Mouse (Mus musculus): ENCODE data around the gene Crispld2. TPM values are rescaled to one million over a fixed set of nuclear protein-coding genes. Genes with fewer than 3 reads are reported as not detected.

The Crispld2 gene
- total and polyA plus RNA-seq, 3 experiments, result 1.7 to 2.2 TPM; not detected in 1

- no peak overlapping the region for H3K9ac ChIP-seq (ENCODE audit: control insufficient read depth, low read depth, low read length, poor library complexity, severe bottlenecking)
- H3K4me3 ChIP-seq (ENCODE audit: control insufficient read depth in 1 of 2, insufficient read depth in 1 of 2, low read depth in 2 of 2, low read length in 2 of 2), result no peak overlapping the region
- H3K27ac ChIP-seq (ENCODE audit: control insufficient read depth, low read depth, low read length), result no peak overlapping the region
- H3K36me3 ChIP-seq (ENCODE audit: control insufficient read depth in 1 of 2, insufficient read depth in 2 of 2, low read length in 2 of 2), result peaks cover 0 to 22% of the 10 kb centered on the region in 2 experiments; a peak in 2 of 4 replicates
- no peaks in the 10 kb centered on the region for H3K4me1 ChIP-seq (ENCODE audit: control insufficient read depth in 1 of 2, insufficient read depth in 2 of 2, low read length in 2 of 2)
- no peak for TF ChIP-seq MEF2A (IDR thresholded peaks at IDR 0.05; ENCODE audit: extremely low read depth, insufficient replicate concordance, low read depth, low read length, poor library complexity, severe bottlenecking)
- peak; percentile 84 to 93 (median 91) for TF ChIP-seq CTCF (IDR thresholded peaks at IDR 0.05 in 2 of 3, conservative IDR thresholded peaks at IDR 0.05 in 1 of 3; ENCODE audit: control insufficient read depth in 1 of 3, insufficient read depth in 1 of 3, low read depth in 2 of 3, low read length in 3 of 3, poor library complexity in 1 of 3, severe bottlenecking in 1 of 3)
- TF ChIP-seq ZNF384 (IDR thresholded peaks at IDR 0.05; ENCODE audit: low read depth, low read length), result no peak
- peak; percentile 69 for TF ChIP-seq RAD21 (IDR thresholded peaks at IDR 0.05; ENCODE audit: low read depth, low read length)
- peak; percentile 54 for TF ChIP-seq ZC3H11A (IDR thresholded peaks at IDR 0.05; ENCODE audit: low read depth, low read length)
- no peak for TF ChIP-seq TBP (IDR thresholded peaks at IDR 0.05; ENCODE audit: low read depth, low read length)
- no peak for TF ChIP-seq USF2 (IDR thresholded peaks at IDR 0.05; ENCODE audit: borderline replicate concordance in 1 of 2, insufficient read depth in 1 of 2, low read depth in 1 of 2, low read length in 2 of 2)
- no peak for TF ChIP-seq E2F4 (IDR thresholded peaks at IDR 0.05; ENCODE audit: borderline replicate concordance, low read depth, low read length)
- no peak for TF ChIP-seq POLR2A (IDR thresholded peaks at IDR 0.05; ENCODE audit: control insufficient read depth in 1 of 2, insufficient read depth in 1 of 2, low read depth in 1 of 2, low read length in 2 of 2, poor library complexity in 1 of 2)
- TF ChIP-seq MYB (IDR thresholded peaks at IDR 0.05; ENCODE audit: low read depth, low read length), result no peak
- TF ChIP-seq RCOR1 (IDR thresholded peaks at IDR 0.05; ENCODE audit: low read depth, low read length), result no peak
- TF ChIP-seq SMC3 (IDR thresholded peaks at IDR 0.05; ENCODE audit: low read depth, low read length), result peak; percentile 63
- no peak for TF ChIP-seq MYC (IDR thresholded peaks at IDR 0.05; ENCODE audit: low read depth, low read length)
- no peak for TF ChIP-seq BHLHE40 (IDR thresholded peaks at IDR 0.05; ENCODE audit: borderline replicate concordance, low read depth, low read length)
- TF ChIP-seq ZMIZ1 (IDR thresholded peaks at IDR 0.05; ENCODE audit: low read depth, low read length), result no peak
- no peak for TF ChIP-seq GATA1 (IDR thresholded peaks at IDR 0.05; ENCODE audit: low read depth, low read length)
- TF ChIP-seq EP300 (IDR thresholded peaks at IDR 0.05; ENCODE audit: low read depth in 1 of 2, low read length in 2 of 2), result no peak
- no peaks in the 10 kb centered on the region for H3K9me3 ChIP-seq (replicated peaks; ENCODE audit: insufficient read depth, low read length)
- H3K79me2 ChIP-seq (ENCODE audit: control insufficient read depth, insufficient read depth, low read length, poor library complexity), result peaks cover 22% of the 10 kb centered on the region
- DNase-seq (ENCODE audit: low read depth, low spot score), result peak; percentile 80
- H3K27me3 ChIP-seq (ENCODE audit: control insufficient read depth in 1 of 2, insufficient read depth in 2 of 2, low read length in 2 of 2), result no peaks in the 10 kb centered on the region
These were observed 48.0 kb upstream of the Crispld2 start for GRCm38 (mm10) chr8:119944096-119944811.

- no peak for DNase-seq (ENCODE audit: low read depth, low spot score)
- Histone ChIP-seq H3K27me3 (ENCODE audit: control insufficient read depth in 1 of 2, insufficient read depth in 2 of 2, low read length in 2 of 2) (no peaks in the 10 kb centered on the region), H3K4me1 (ENCODE audit: control insufficient read depth in 1 of 2, insufficient read depth in 2 of 2, low read length in 2 of 2) (no peaks in the 10 kb centered on the region), H3K27ac (ENCODE audit: control insufficient read depth, low read depth, low read length) (no peak overlapping the region), H3K4me3 (ENCODE audit: control insufficient read depth in 1 of 2, insufficient read depth in 1 of 2, low read depth in 2 of 2, low read length in 2 of 2) (no peak overlapping the region), H3K36me3 (ENCODE audit: control insufficient read depth in 1 of 2, insufficient read depth in 2 of 2, low read length in 2 of 2) (peaks cover 0 to 28% of the 10 kb centered on the region in 2 experiments; a peak in 2 of 4 replicates), H3K9me3 (replicated peaks; ENCODE audit: insufficient read depth, low read length) (no peaks in the 10 kb centered on the region), H3K79me2 (ENCODE audit: control insufficient read depth, insufficient read depth, low read length, poor library complexity) (peaks cover 22% of the 10 kb centered on the region), H3K9ac (ENCODE audit: control insufficient read depth, low read depth, low read length, poor library complexity, severe bottlenecking) (no peak overlapping the region)
- TF ChIP-seq MAFK (IDR thresholded peaks at IDR 0.05; ENCODE audit: borderline replicate concordance, low read depth, low read length), result no peak
- TF ChIP-seq ZMIZ1 (IDR thresholded peaks at IDR 0.05; ENCODE audit: low read depth, low read length), result no peak
- TF ChIP-seq POLR2AphosphoS5 (IDR thresholded peaks at IDR 0.05; ENCODE audit: borderline replicate concordance, low read depth, low read length), result no peak
- no peak for TF ChIP-seq JUND (IDR thresholded peaks at IDR 0.05; ENCODE audit: low read depth, low read length)
- TF ChIP-seq TBP (IDR thresholded peaks at IDR 0.05; ENCODE audit: low read depth, low read length), result no peak
- no peak for TF ChIP-seq MYC (IDR thresholded peaks at IDR 0.05; ENCODE audit: low read depth, low read length)
- no peak for TF ChIP-seq HCFC1 (IDR thresholded peaks at IDR 0.05; ENCODE audit: low read depth, low read length)
- no peak for TF ChIP-seq POLR2A (IDR thresholded peaks at IDR 0.05; ENCODE audit: control insufficient read depth in 1 of 2, insufficient read depth in 1 of 2, low read depth in 1 of 2, low read length in 2 of 2, poor library complexity in 1 of 2)
- TF ChIP-seq USF2 (IDR thresholded peaks at IDR 0.05; ENCODE audit: borderline replicate concordance in 1 of 2, insufficient read depth in 1 of 2, low read depth in 1 of 2, low read length in 2 of 2), result no peak
- TF ChIP-seq MAX (IDR thresholded peaks at IDR 0.05; ENCODE audit: low read length), result no peak
These were observed 45.8 kb upstream of the Crispld2 start for GRCm38 (mm10) chr8:119946326-119946865.

Data from MEL (cell line).